ENCODE assay signal across 13 mouse cellular contexts in genomic region chr11:5135914-5136313, GRCm38 (mm10). TPM values are rescaled to one million over a fixed set of nuclear protein-coding genes. Genes with fewer than 3 reads are reported as not detected.
DNase-seq lines count a peak whose midpoint lies in the region; ATAC-seq and TF ChIP-seq lines count a peak whose summit lies in the region.
"Had no signal": no experiment of that assay in that cellular context is flagged by ENCODE, and none has a peak within 500 bp of the region (broad histone marks: within the 10 kb centered on the region; RNA-seq: fewer than 3 reads in every experiment).

No protein-coding gene starts in this region.

- H3K36me3 ChIP-seq in lung, embryonic 14.5 days (ENCODE audit: insufficient read depth), result no peaks in the 10 kb centered on the region
- H3K36me3 ChIP-seq: forebrain, embryonic 12.5 days; neural tube, embryonic 12.5 days had no signal

- H3K9me3 ChIP-seq in lung, embryonic 14.5 days (ENCODE audit: low read depth, low read length), result no peaks in the 10 kb centered on the region
- H3K9me3 ChIP-seq: forebrain, embryonic 12.5 days; megakaryocyte, embryonic 14.5 days; neural tube, embryonic 12.5 days had no signal

- peaks cover 18% of the 10 kb centered on the region for H3K4me1 ChIP-seq in lung, embryonic 14.5 days (ENCODE audit: insufficient read depth)

- ATAC-seq in lung, embryonic 14.5 days (ENCODE audit: insufficient read depth), result peak; percentile 42; the same call in 1 of the 2 replicates

- TF ChIP-seq CTCF in lung, embryonic 14.5 days (IDR thresholded peaks at IDR 0.05; ENCODE audit: low read depth), result no peak

- no peak overlapping the region for H3K4me3 ChIP-seq in lung, embryonic 14.5 days (ENCODE audit: low read depth, low read length)
- H3K4me3 ChIP-seq: forebrain, embryonic 12.5 days; neural tube, embryonic 12.5 days had no signal

- H3K27me3 ChIP-seq in lung, embryonic 14.5 days (ENCODE audit: insufficient read depth, low read length), result no peaks in the 10 kb centered on the region
- H3K27me3 ChIP-seq: forebrain, embryonic 12.5 days; neural tube, embryonic 12.5 days had no signal

- peak; percentile 55 for DNase-seq in adrenal gland, postnatal 14 days
- DNase-seq in adrenal gland, adult (ENCODE audit: inconsistent age in 2 of 2, low spot score in 1 of 2), result no peak
- DNase-seq in urinary bladder, postnatal 14 days (ENCODE audit: low spot score), result peak; percentile 53
- DNase-seq in urinary bladder, postnatal 10 days (ENCODE audit: low spot score), result no peak
- DNase-seq in lung, embryonic 14.5 days, result peak; percentile 42
- no peak for DNase-seq in MN1 (ENCODE audit: low spot score)
- DNase-seq in left cerebral cortex, adult 8-10 months (ENCODE audit: low spot score in 2 of 2), result no peak
- DNase-seq in left cerebral cortex, adult 11 months (ENCODE audit: low spot score), result no peak
- DNase-seq: cerebellum, postnatal 14 days; spleen, adult 18-20 months had no signal

- H3K27ac ChIP-seq in lung, embryonic 14.5 days (ENCODE audit: low read depth), result peak overlapping the region; percentile 32; the same call in 1 of the 2 replicates
- H3K27ac ChIP-seq: forebrain, embryonic 12.5 days; neural tube, embryonic 12.5 days had no signal

- WGBS in lung, embryonic 14.5 days, result 62% methylated on average over 11 of the region's 11 CpGs

- no peak overlapping the region for H3K9ac ChIP-seq in lung, embryonic 14.5 days
- H3K9ac ChIP-seq: forebrain, embryonic 12.5 days; neural tube, embryonic 12.5 days had no signal

- no peak overlapping the region for H3K4me2 ChIP-seq in lung, embryonic 14.5 days
- H3K4me2 ChIP-seq: forebrain, embryonic 12.5 days; neural tube, embryonic 12.5 days had no signal

RNA-seq across cellular contexts. Expression of gene Emid1, which starts 16.1 kb away (rescaled TPM):
- total RNA-seq in adrenal gland, postnatal 14 days (2021), result 8.9 and 10.1 TPM in 2 replicates
- 50.7 and 52.1 TPM in 2 replicates for polyA plus RNA-seq in lung, embryonic 14.5 days (2014; fragmentation: Nextera tagmentation; extraction: Ambion mirVana)
- total RNA-seq in left cerebral cortex, adult 8-10 months (2022), result 1 to 10 TPM; 4.0 to 7.2 (median 5.3) TPM

RNA-seq across cellular contexts. Expression of gene Ewsr1, which starts 36.8 kb away (rescaled TPM):
- 297 and 324 TPM in 2 replicates for total RNA-seq in adrenal gland, postnatal 14 days (2021)
- 398 and 449 TPM in 2 replicates for polyA plus RNA-seq in lung, embryonic 14.5 days (2014; fragmentation: Nextera tagmentation; extraction: Ambion mirVana)
- 100 to 1,000 TPM; 291 to 340 (median 310) TPM for total RNA-seq in left cerebral cortex, adult 8-10 months (2022)

RNA-seq across cellular contexts. Expression of gene Rhbdd3, which starts 37.2 kb away (rescaled TPM):
- total RNA-seq in adrenal gland, postnatal 14 days (2021), result 18.3 and 19.0 TPM in 2 replicates
- 27.9 and 29.9 TPM in 2 replicates for polyA plus RNA-seq in lung, embryonic 14.5 days (2014; fragmentation: Nextera tagmentation; extraction: Ambion mirVana)
- 10 to 100 TPM; 20.1 to 26.8 (median 22.0) TPM for total RNA-seq in left cerebral cortex, adult 8-10 months (2022)

Comparison
In these comparisons a context has a peak if more than half of its experiments do, and no peak if none do; other contexts are left out.
1. DNase-seq: peak in adrenal gland, postnatal 14 days (single experiment), urinary bladder, postnatal 14 days (single experiment) and lung, embryonic 14.5 days (single experiment); none in adrenal gland, adult (0 of 2), urinary bladder, postnatal 10 days (single experiment), MN1 (single experiment), left cerebral cortex, adult 8-10 months (0 of 2) and left cerebral cortex, adult 11 months (single experiment).